Mouse (Mus musculus): ENCODE data around the gene Yif1a. TPM values are rescaled to one million over a fixed set of nuclear protein-coding genes. Genes with fewer than 3 reads are reported as not detected.

Yif1a gene
- polyA plus RNA-seq, 1 experiment from 2014 or later = 57.6 TPM

GRCm38 (mm10) chr19:5089324-5089723 is 986 bp downstream of the Yif1a start:
- Histone ChIP-seq H3K27ac (no peak overlapping the region), H3K4me3 (ENCODE audit: inconsistent target) (peak overlapping the region; percentile 96), H3K79me2 (ENCODE audit: inconsistent target) (peaks cover 9% of the 10 kb centered on the region; the same call in 1 of the 2 replicates), H3K36me3 (ENCODE audit: inconsistent target) (peaks cover 20% of the 10 kb centered on the region; the same call in 1 of the 2 replicates)
- WGBS (ENCODE audit: missing documents) = 100% methylated on average over 4 of the region's 4 CpGs

- no peak overlapping the region for H3K4me3 ChIP-seq (ENCODE audit: inconsistent target)
- no peak overlapping the region for H3K27ac ChIP-seq
- peaks cover 9% of the 10 kb centered on the region; the same call in 1 of the 2 replicates for H3K79me2 ChIP-seq (ENCODE audit: inconsistent target)
- peaks cover 20% of the 10 kb centered on the region; the same call in 1 of the 2 replicates for H3K36me3 ChIP-seq (ENCODE audit: inconsistent target)
- 97% methylated on average over 10 of the region's 10 CpGs for WGBS (ENCODE audit: missing documents)
Measured at GRCm38 (mm10) chr19:5092083-5092482, 3.7 kb downstream of the Yif1a start.

DNA sequence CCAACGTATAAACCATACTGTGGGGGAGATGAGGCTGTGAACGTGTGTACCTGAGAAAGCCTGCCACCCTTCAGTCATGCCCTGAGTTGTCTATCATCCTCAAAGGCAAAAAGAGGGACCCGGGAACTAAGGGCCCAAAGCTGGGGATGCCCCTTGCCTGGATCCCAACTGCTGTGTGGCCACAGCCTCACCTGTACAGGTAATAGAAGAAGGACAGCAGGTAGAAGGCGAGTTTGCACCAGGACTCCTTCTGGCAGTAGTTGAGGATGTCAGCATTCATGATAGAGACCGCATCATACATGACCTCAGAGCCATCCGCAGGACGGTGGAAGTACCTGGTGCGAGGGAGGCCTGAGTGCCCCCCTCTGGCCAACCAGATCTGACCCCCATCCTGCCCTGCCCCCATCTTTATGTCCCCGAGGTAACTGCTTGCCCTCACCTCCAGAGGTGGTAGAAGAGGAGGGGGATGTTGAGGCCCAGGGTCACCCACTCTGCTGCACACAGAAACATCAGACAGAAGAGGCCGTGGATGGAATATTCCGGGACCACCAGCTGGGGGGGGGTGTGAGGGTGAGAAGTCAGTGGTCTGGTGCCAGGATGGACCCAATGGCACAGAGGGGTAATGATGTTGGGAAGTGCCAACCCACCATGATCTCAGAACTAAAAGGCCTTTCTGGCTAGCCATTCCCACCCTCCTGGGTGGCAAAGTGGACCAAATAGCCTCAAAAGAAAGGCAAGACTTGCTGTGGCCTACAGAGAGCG is 5.3 kb downstream of the Yif1a start:
- peaks cover 20% of the 10 kb centered on the region; the same call in 1 of the 2 replicates for H3K36me3 ChIP-seq (ENCODE audit: inconsistent target)
- WGBS (ENCODE audit: missing documents) = 84% methylated on average over 12 of the region's 12 CpGs
- H3K4me3 ChIP-seq (ENCODE audit: inconsistent target) = no peak overlapping the region
- no peak overlapping the region for H3K27ac ChIP-seq
- H3K79me2 ChIP-seq (ENCODE audit: inconsistent target) = peaks cover 9% of the 10 kb centered on the region; the same call in 1 of the 2 replicates

DNA sequence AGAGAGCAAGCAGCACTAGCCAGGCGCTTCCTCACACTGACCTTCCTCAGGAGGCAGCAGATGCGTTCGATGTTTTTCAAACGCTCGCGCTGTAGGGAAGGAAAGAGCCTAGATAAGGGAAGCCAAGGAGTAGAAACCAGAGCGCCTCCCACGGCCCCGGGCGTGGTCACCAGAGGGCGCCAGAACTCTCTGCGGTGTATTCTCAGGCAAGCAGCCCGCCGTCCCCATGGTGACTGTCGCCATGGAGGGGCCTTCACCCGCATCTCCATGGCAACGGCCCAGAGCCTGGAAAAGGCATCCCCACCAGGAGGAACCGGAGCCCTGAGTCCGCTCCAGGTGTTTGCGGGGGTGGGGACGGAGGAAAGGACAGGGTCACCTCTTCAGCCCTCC is 5.9 kb downstream of the Yif1a start:
- WGBS (ENCODE audit: missing documents) = 3% methylated on average over 21 of the region's 21 CpGs
- Histone ChIP-seq H3K4me3 (ENCODE audit: inconsistent target) (no peak overlapping the region), H3K27ac (no peak overlapping the region), H3K79me2 (ENCODE audit: inconsistent target) (peaks cover 3% of the 10 kb centered on the region; the same call in 1 of the 2 replicates), H3K36me3 (ENCODE audit: inconsistent target) (peaks cover 20% of the 10 kb centered on the region; the same call in 1 of the 2 replicates)

DNA sequence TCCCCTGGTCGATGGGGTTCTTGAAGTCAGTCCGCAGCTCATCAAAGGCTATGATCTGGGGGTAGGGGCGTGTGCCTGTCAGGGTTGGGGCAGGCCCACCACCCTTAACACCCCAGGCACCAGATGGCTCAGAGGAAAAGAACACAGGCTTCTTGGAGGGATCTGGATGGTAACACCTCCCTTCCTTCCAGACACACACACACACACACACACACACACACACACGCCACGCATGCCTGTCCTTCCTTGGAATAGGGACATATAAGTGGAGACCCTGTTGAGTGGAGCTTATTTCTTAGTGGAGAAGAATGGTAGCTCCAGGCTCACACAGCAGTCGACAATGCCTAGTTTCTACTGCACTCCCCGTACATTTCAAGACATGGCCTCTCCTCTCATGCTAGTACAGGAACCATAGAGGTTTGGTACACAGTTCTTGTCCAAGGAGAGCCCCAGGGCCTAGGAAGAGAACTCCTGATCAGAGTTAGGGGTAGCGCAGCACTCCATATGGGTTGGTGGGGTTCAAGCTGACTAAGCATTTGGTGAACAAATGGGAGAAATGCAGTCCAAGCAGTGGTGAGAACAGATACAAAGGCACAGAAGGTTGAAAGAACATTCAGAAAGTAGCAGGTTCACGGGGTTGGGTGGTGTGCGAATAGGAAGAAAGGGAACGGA is 6.5 kb downstream of the Yif1a start:
- H3K36me3 ChIP-seq (ENCODE audit: inconsistent target) = peaks cover 22% of the 10 kb centered on the region; the same call in 1 of the 2 replicates
- H3K79me2 ChIP-seq (ENCODE audit: inconsistent target) = no peaks in the 10 kb centered on the region
- no peak overlapping the region for H3K4me3 ChIP-seq (ENCODE audit: inconsistent target)
- 44% methylated on average over 11 of the region's 11 CpGs for WGBS (ENCODE audit: missing documents)
- H3K27ac ChIP-seq = no peak overlapping the region

DNA sequence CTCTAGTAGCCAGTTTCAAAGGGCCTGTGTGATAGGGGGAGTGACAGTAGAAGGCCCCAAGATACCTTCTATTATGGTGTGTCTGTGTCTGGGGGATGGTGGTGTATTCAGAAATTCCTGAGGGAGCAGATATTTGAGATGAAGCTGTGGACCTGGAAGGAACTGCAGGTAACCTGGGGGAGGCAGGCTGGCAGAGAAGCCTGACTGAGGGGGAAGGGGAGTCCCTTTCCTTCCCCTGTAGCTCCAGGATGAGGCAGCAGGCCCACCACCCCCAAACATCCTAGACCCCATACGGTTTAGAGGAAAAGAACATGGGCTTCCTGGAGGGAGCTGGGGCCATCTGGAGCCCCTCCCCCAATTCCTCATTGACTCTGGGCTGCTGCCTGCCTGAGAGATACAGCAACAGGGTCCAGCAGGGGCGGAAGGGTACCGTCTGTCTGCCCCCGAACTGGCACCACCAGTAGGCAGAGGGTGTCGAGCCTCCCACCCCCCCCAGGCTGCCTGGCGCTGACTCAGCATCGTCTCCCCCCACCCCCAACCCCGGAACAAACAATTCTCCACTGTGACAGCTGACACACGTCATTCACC is 7.6 kb downstream of the Yif1a start:
- H3K36me3 ChIP-seq (ENCODE audit: inconsistent target) = peaks cover 31% of the 10 kb centered on the region
- H3K4me3 ChIP-seq (ENCODE audit: inconsistent target) = no peak overlapping the region
- WGBS (ENCODE audit: missing documents) = 6% methylated on average over 9 of the region's 9 CpGs

DNA sequence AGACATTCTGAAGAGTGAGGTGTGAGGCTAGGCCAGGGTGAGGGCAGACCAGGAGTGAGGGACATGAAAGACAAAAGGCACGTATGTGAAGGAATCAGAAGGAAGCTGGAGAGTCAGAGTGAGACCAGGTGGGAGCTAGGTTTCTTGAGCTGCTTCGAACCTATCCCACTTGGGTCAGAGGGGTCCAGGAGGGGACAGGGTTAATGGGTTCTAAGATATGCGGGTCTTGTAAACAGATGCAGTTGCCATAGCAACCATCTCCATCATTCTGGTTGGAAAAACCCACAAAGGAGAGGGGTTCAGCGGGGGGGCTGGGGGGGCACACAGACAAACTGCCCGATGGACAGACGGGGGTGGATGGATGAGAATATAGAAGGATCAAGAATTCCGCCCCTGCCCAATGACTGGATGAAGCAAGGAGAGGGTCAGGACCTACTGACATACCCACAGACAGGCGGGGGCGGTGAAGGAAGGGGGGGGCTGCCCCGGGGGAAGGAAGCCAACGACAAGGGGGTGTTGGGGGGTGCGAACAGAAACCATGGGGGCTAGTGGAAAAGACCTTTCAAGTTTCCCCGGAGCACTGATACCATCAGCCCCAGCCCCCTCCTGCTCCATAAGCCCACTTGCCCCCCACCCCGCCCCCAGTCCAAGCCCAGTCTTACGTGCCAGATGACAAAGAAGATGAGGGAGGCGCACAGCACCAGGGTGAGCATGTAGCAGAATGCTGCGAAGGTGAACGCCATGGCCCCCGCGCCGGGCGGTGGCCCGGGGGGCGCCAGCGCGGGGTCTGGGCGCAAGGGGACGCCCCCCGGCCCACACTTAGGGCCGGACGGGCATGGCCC is 9.4 kb downstream of the Yif1a start:
- Histone ChIP-seq H3K79me2 (ENCODE audit: inconsistent target) (no peaks in the 10 kb centered on the region), H3K4me3 (ENCODE audit: inconsistent target) (no peak overlapping the region), H3K36me3 (ENCODE audit: inconsistent target) (peaks cover 31% of the 10 kb centered on the region), H3K27ac (no peak overlapping the region)
- WGBS (ENCODE audit: missing documents) = 7% methylated on average over 22 of the region's 31 CpGs

More for the DNA sequence above, 7.6 kb downstream of the Yif1a start:
- Histone ChIP-seq H3K79me2 (ENCODE audit: inconsistent target) (no peaks in the 10 kb centered on the region), H3K27ac (no peak overlapping the region)

GRCm38 (mm10) chr19:5098363-5099143 is 10.2 kb downstream of the Yif1a start, which contains the start of gene Cnih2:
Gene Cnih2, minus strand, starts transcription at chr19:5098521.
- H3K36me3 ChIP-seq (ENCODE audit: inconsistent target) = peaks cover 37% of the 10 kb centered on the region
- H3K4me3 ChIP-seq (ENCODE audit: inconsistent target) = no peak within 1 kb of the TSS
- 12% methylated on average over 48 of the region's 48 CpGs for WGBS (ENCODE audit: missing documents)
- H3K27ac ChIP-seq = no peak within 1 kb of the TSS
- no peaks in the 10 kb centered on the region; the same call in 1 of the 2 replicates for H3K79me2 ChIP-seq (ENCODE audit: inconsistent target)

DNA sequence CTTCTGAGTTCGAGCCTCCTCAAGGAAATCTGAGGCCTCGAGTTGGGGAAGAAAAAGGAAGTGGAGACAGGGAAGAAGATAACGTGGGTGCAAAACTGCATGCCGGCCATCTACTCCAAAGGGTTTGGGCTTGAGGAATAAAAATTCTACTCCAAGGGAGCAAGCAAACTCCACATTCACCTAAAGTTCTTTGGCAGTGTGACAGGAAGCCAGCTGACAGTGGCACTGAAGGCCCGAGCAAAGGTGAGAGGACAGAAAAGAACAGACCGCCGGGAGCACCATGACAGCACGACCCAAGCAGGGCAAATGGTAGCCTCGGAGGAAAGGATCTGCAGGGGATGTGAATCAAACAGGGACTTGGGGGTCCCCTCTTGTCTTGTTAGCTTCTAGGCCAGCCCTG is 17.7 kb downstream of the Yif1a start:
- H3K79me2 ChIP-seq (ENCODE audit: inconsistent target) = peaks cover 26% of the 10 kb centered on the region
- 0% methylated on average over 9 of the region's 9 CpGs for WGBS (ENCODE audit: missing documents)
- H3K27ac ChIP-seq = peak overlapping the region; percentile 84
- H3K36me3 ChIP-seq (ENCODE audit: inconsistent target) = peaks cover 36% of the 10 kb centered on the region
- peak overlapping the region; percentile 89 for H3K4me3 ChIP-seq (ENCODE audit: inconsistent target)

DNA sequence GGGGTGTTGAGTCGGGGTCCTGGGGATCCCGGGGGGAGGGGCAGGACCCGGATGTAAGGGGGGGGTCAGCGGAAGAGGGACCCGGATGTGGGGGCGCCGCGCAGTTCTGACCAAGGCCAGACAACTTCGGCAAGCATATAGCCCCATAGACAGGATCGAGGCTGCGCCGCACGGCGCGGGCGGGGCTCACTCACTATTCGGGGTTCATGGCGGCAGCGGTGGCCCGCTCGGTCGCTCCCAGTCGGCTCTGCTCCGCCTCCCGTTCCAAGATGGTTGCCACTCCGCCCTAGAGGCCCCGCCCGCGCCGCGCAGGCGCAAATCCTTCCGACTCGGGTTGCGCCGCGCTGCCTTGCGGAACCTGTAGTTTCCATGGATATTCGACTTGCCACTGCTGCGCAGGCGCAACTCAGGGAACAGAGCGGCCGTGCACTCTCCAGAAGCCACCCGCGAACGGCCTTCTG is 18.4 kb downstream of the Yif1a start, which contains the start of gene Rab1b:
TSS of gene Rab1b (minus strand) at position 342 of the 461 bp plus-strand sequence.
- Histone ChIP-seq H3K79me2 (ENCODE audit: inconsistent target) (peaks cover 26% of the 10 kb centered on the region), H3K36me3 (ENCODE audit: inconsistent target) (peaks cover 34% of the 10 kb centered on the region), H3K27ac (peak within 1 kb of the TSS; percentile 84), H3K4me3 (ENCODE audit: inconsistent target) (peak within 1 kb of the TSS; percentile 89)
- under 1% methylated on average over 38 of the region's 46 CpGs for whole genome bisulfite sequencing (ENCODE audit: missing documents)

- H3K4me3 ChIP-seq (ENCODE audit: inconsistent target) = no peak overlapping the region
- peaks cover 29% of the 10 kb centered on the region for H3K36me3 ChIP-seq (ENCODE audit: inconsistent target)
- 90% methylated on average over 17 of the region's 18 CpGs for WGBS (ENCODE audit: missing documents)
Measured at GRCm38 (mm10) chr19:5107556-5108270, 19.4 kb downstream of the Yif1a start.

GRCm38 (mm10) chr19:5108271-5108575 is 19.9 kb downstream of the Yif1a start:
- Histone ChIP-seq H3K4me3 (ENCODE audit: inconsistent target) (no peak overlapping the region), H3K27ac (no peak overlapping the region), H3K79me2 (ENCODE audit: inconsistent target) (peaks cover 26% of the 10 kb centered on the region), H3K36me3 (ENCODE audit: inconsistent target) (peaks cover 25% of the 10 kb centered on the region)
- WGBS (ENCODE audit: missing documents) = 54% methylated on average over 5 of the region's 5 CpGs

More at GRCm38 (mm10) chr19:5107556-5108270, 19.4 kb downstream of the Yif1a start:
- Histone ChIP-seq H3K79me2 (ENCODE audit: inconsistent target) (peaks cover 26% of the 10 kb centered on the region), H3K27ac (no peak overlapping the region)

GRCm38 (mm10) chr19:5108702-5109101 is 20.4 kb downstream of the Yif1a start:
- 93% methylated on average over 4 of the region's 4 CpGs for WGBS (ENCODE audit: missing documents)
- no peak overlapping the region for H3K27ac ChIP-seq
- H3K79me2 ChIP-seq (ENCODE audit: inconsistent target) = peaks cover 26% of the 10 kb centered on the region
- no peak overlapping the region for H3K4me3 ChIP-seq (ENCODE audit: inconsistent target)
- peaks cover 20% of the 10 kb centered on the region for H3K36me3 ChIP-seq (ENCODE audit: inconsistent target)

All from macrophage (primary cell).